Mouse (Mus musculus): ENCODE measurements around the gene Gm21974.
A peak's percentile ranks its signal among the peaks of the same experiment; 100 is the strongest.
"Not testable (repeated sequence)": the region's sequence is repeated elsewhere in the genome, so short reads cannot be mapped to it uniquely, and the experiment has no call there.

Gene Gm21974

GRCm38 (mm10) chr7:127876467-127877348, 18.5 kb downstream of the Gm21974 start, which contains the start of gene Zfp668:
Zfp668 (minus strand) TSS chr7:127876828.
- DNase-seq (ENCODE audit: low spot score), result peak; percentile 83

GRCm38 (mm10) chr7:127876041-127876466, 19.2 kb downstream of the Gm21974 start, which contains the start of gene Zfp646:
Zfp646 (plus strand) TSS chr7:127876221.
- DNase-seq (ENCODE audit: low spot score), result peak; percentile 53

- DNase-seq (ENCODE audit: low spot score), result peak; percentile 89
These were observed 19.6 kb downstream of the Gm21974 start for GRCm38 (mm10) chr7:127875627-127876001.

GRCm38 (mm10) chr7:127874812-127875626, 20.2 kb downstream of the Gm21974 start:
- DNase-seq (ENCODE audit: low spot score), result no peak

- DNase-seq (ENCODE audit: low spot score), result no peak
These were observed 25.0 kb downstream of the Gm21974 start for GRCm38 (mm10) chr7:127870136-127870821.

- DNase-seq (ENCODE audit: low spot score), result no peak
These were observed 26.0 kb downstream of the Gm21974 start for GRCm38 (mm10) chr7:127869149-127869810.

GRCm38 (mm10) chr7:127867641-127868040, 27.6 kb downstream of the Gm21974 start:
- no peak for DNase-seq (ENCODE audit: low spot score)

GRCm38 (mm10) chr7:127866434-127866833, 28.8 kb downstream of the Gm21974 start:
- DNase-seq (ENCODE audit: low spot score), result no peak

- DNase-seq (ENCODE audit: low spot score), result no peak
These were observed 37.0 kb downstream of the Gm21974 start for GRCm38 (mm10) chr7:127858258-127858657.

GRCm38 (mm10) chr7:127850906-127851305, 44.3 kb downstream of the Gm21974 start:
- no peak for DNase-seq (ENCODE audit: low spot score)

GRCm38 (mm10) chr7:127849973-127850875, 45.0 kb downstream of the Gm21974 start:
- no peak for DNase-seq (ENCODE audit: low spot score)

GRCm38 (mm10) chr7:127842001-127842718, 53.1 kb downstream of the Gm21974 start:
- peak; percentile 62 for DNase-seq (ENCODE audit: low spot score)

GRCm38 (mm10) chr7:127841340-127842000, 53.8 kb downstream of the Gm21974 start:
- DNase-seq (ENCODE audit: low spot score), result peak; percentile 97

- DNase-seq (ENCODE audit: low spot score), result peak; percentile 80
These were observed 54.4 kb downstream of the Gm21974 start for GRCm38 (mm10) chr7:127840886-127841285.

- DNase-seq (ENCODE audit: low spot score), result not testable (repeated sequence)
These were observed 55.2 kb downstream of the Gm21974 start for GRCm38 (mm10) chr7:127840031-127840430.

GRCm38 (mm10) chr7:127837878-127838277, 57.4 kb downstream of the Gm21974 start:
- DNase-seq (ENCODE audit: low spot score), result not testable (repeated sequence)

- DNase-seq (ENCODE audit: low spot score), result no peak
These were observed 57.8 kb downstream of the Gm21974 start for GRCm38 (mm10) chr7:127837473-127837872.
